8 mouse cellular contexts compared by ENCODE assay signal in genomic region chr13:40859652-40860399, GRCm38 (mm10). TPM values are rescaled to one million over a fixed set of nuclear protein-coding genes. Genes with fewer than 3 reads are reported as not detected.
DNase-seq lines count a peak whose midpoint lies in the region; ATAC-seq and TF ChIP-seq lines count a peak whose summit lies in the region.

Gene Gcnt2, plus strand, starts transcription at chr13:40859754.

- no peaks in the 10 kb centered on the region for H3K9me3 ChIP-seq in hindbrain, postnatal 0 days (ENCODE audit: low read length)

- intact Hi-C loops in left cerebral cortex, adult 2 months (cut with DNase I) = no loop called here

- no peak for TF ChIP-seq CTCF in left cerebral cortex, adult 2 months (IDR thresholded peaks at IDR 0.05)
- no peak for TF ChIP-seq CTCF in hindbrain, postnatal 0 days (IDR thresholded peaks at IDR 0.05; ENCODE audit: low read depth)

- H3K9ac ChIP-seq in hindbrain, postnatal 0 days (replicated peaks; ENCODE audit: low read length) = no peak within 1 kb of the TSS

- no peaks in the 10 kb centered on the region for H3K27me3 ChIP-seq in hindbrain, postnatal 0 days (ENCODE audit: insufficient read depth, low read length)

- WGBS in hindbrain, postnatal 0 days = 51% methylated on average over 22 of the region's 22 CpGs

- H3K36me3 ChIP-seq in hindbrain, postnatal 0 days (ENCODE audit: insufficient read depth, low read length) = no peaks in the 10 kb centered on the region

- H3K4me2 ChIP-seq in hindbrain, postnatal 0 days (ENCODE audit: low read depth, low read length) = peak within 1 kb of the TSS; percentile 42

- H3K27ac ChIP-seq in left cerebral cortex, adult 2 months = peak within 1 kb of the TSS; percentile 20; the same call in 1 of the 2 replicates
- no peak within 1 kb of the TSS for H3K27ac ChIP-seq in hindbrain, postnatal 0 days

- DNase-seq in left cerebral cortex, adult 2 months (ENCODE audit: extremely low spot score in 1 of 2, low spot score in 2 of 2) = peak; percentile 13
- no peak for DNase-seq in left cerebral cortex, adult 11 months (ENCODE audit: low spot score)
- peak; percentile 72 for DNase-seq in fibroblast of lung, adult 2 months (ENCODE audit: low read depth)
- peak; percentile 27 for DNase-seq in hindbrain, postnatal 0 days (ENCODE audit: low spot score)
- DNase-seq in left cerebral cortex, adult 8-10 months (ENCODE audit: low spot score in 2 of 2) = peak in 1 of 2 experiments; percentile 12
- peak; percentile 50 to 60 for DNase-seq in lung, postnatal 4 days
- DNase-seq in testis, postnatal 10 days (ENCODE audit: low spot score) = peak; percentile 43
- DNase-seq in gastrocnemius, adult 8-10 months (ENCODE audit: low spot score in 2 of 2) = no peak

- H3K4me3 ChIP-seq in left cerebral cortex, adult 2 months = peak within 1 kb of the TSS; percentile 49
- H3K4me3 ChIP-seq in hindbrain, postnatal 0 days (ENCODE audit: low read length) = peak within 1 kb of the TSS; percentile 22

- ATAC-seq in hindbrain, postnatal 0 days = peak; percentile 49; the same call in 1 of the 2 replicates

- H3K4me1 ChIP-seq in hindbrain, postnatal 0 days (ENCODE audit: insufficient read depth, low read length) = no peaks in the 10 kb centered on the region

RNA-seq across cellular contexts. Expression of gene Gcnt2, which starts in this region (rescaled TPM):
- 10 to 100 TPM; 21.1 to 21.7 TPM for total RNA-seq in left cerebral cortex, adult 2 months (2021)
- total RNA-seq in hindbrain, postnatal 0 days (2014; rRNA removed) = 11.1 and 12.0 TPM in 2 replicates
- polyA plus RNA-seq in hindbrain, postnatal 0 days (2015; fragmentation: Nextera tagmentation; extraction: Ambion mirVana) = 2.9 and 3.1 TPM in 2 replicates
- total RNA-seq in left cerebral cortex, adult 8-10 months (2022) = 10 to 100 TPM; 21.5 to 24.5 (median 23.5) TPM
- total RNA-seq in gastrocnemius, adult 8-10 months (2022) = 10 to 100 TPM in 2 of 4 experiments, 1 to 10 TPM in 2; 7.2 to 13.5 (median 10.7) TPM

Comparison
In these comparisons a context has a peak if more than half of its experiments do, and no peak if none do; other contexts are left out.
1. DNase-seq: peak in left cerebral cortex, adult 2 months (2 of 2), fibroblast of lung, adult 2 months (single experiment), hindbrain, postnatal 0 days (single experiment), lung, postnatal 4 days (2 of 2) and testis, postnatal 10 days (single experiment); none in left cerebral cortex, adult 11 months (single experiment) and gastrocnemius, adult 8-10 months (0 of 2).